Mouse (Mus musculus): Measurements from ENCODE around the gene Ccdc97.

Gene Ccdc97

GRCm38 (mm10) chr7:25731294-25732055, 12.6 kb upstream of the Ccdc97 start:
- TF ChIP-seq GATA4 (IDR thresholded peaks at IDR 0.05; ENCODE audit: insufficient replicate concordance, low read length): no peak

DNA sequence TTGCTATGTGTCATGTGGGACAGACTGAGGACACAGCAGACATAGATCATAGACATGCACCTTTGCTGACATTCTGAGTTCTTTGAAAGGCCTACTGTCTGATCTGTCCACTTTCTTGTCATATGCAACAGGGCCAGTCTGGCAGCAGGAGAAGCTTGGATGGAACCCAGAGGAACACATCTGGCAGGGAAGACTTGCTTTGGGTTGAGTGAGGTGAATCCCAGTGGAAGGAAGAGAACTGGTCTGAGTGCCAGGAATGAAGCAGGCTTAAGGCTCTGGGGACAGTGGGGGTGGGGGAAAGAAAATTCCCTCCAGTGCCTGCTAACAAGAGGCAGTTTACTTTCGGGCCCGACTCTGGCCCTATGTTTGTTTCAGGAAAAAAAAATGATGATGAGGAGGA, 11.0 kb upstream of the Ccdc97 start:
- TF ChIP-seq GATA4 (IDR thresholded peaks at IDR 0.05; ENCODE audit: insufficient replicate concordance, low read length): no peak

DNA sequence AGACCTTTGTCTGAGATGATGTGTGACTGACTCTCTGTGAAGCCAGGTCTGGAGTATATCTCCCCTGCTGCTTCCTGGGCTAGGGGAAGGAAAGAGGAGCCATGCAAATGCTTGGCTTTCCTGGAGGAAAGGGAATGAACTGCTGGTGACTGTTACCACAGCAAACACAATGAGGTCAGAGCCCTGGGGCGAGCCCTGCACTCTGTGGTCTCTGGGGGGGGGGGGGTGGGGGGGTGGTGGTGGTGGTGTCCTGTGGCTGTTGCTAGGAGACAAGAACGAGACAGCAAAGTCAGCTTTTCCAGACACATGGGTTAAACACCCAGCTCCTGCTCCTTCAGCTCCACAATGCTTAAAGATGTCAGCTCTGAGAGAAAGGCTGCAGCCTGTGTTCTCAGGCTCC, 10.5 kb upstream of the Ccdc97 start:
- TF ChIP-seq GATA4 (IDR thresholded peaks at IDR 0.05; ENCODE audit: insufficient replicate concordance, low read length): no peak

GRCm38 (mm10) chr7:25727800-25728199, 8.9 kb upstream of the Ccdc97 start:
- TF ChIP-seq GATA4 (IDR thresholded peaks at IDR 0.05; ENCODE audit: insufficient replicate concordance, low read length): no peak

- TF ChIP-seq GATA4 (IDR thresholded peaks at IDR 0.05; ENCODE audit: insufficient replicate concordance, low read length): no peak
These were observed 7.0 kb upstream of the Ccdc97 start for GRCm38 (mm10) chr7:25725886-25726285.

DNA sequence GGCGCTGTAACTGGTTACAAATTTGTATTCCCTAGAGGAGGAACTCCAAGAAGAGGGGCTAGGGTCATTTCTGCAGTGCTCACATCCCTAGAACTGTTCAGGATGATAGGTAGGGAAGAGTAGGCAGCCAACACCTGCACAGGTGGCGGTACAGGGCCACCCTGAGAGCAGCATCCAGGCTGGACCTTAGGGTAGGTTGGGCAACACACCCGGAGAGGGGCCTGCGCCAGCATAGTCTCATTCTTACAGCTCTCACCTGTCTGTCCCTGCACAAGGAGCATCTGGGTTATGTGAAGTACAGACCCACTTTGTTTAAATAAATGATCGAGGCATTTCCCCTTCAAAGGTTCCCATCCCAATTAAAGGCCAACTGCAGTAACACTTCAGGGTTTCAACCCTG, 1.9 kb upstream of the Ccdc97 start:
- TF ChIP-seq GATA4 (IDR thresholded peaks at IDR 0.05; ENCODE audit: insufficient replicate concordance, low read length): no peak

DNA sequence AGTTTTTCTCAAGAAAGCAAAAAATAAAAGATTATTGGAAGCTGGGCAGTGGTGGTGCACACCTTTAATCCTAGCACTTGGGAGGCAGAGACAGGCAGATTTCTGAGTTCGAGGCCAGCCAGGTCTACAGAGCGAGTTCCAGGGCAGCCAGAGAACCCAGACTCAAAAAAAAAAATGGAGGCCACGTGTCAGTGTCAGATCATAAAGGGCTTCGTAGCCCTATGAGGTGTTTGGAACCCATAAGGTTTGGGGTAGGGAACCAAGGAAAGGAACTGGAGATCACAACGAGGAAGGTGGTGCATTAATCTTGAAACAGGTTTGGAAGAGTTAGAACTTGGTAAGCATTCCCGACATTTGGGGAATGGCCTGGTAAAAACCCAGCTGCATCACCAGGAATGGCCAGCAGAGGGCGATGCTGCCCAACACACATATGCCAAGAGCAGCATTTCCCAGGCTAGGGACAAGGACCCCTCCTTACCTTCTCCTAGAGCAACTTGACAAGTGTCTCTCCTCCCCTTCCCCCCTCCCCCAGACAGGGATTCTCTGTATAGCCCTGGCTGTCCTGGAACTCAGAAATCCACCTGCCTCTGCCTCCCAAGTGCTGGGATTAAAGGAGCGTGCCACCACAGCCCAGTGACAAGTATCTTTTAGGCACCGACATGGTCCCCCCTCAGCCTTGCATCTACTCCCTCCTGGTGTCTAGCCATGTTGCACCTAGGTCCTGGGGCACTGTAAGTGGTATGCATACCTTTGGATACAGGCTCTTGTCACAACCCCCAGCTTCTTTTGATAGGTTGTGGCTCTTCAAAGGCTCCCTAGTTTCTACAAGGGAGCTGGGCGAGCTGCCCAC, 1.1 kb upstream of the Ccdc97 start:
- TF ChIP-seq GATA4 (IDR thresholded peaks at IDR 0.05; ENCODE audit: insufficient replicate concordance, low read length): no peak

DNA sequence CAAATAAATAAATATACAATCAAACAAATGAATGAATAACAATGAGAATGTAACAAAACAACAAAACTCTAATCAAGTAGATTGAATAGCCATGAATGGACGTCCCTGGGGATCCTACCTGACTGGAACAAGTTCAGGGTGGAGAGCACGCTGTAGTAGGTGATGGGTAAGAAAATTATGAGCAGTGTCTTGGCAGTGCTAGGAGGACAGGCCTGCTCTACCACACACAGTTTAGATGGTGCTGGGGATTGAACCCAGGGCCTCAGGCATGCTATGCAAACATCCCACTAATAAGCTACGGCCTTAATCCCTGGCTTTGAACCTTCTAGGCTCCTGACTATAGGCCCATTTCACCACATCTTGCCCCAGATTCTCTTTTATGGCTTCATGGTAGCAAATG, 1.4 kb downstream of the Ccdc97 start:
- no peak for TF ChIP-seq GATA4 (IDR thresholded peaks at IDR 0.05; ENCODE audit: insufficient replicate concordance, low read length)

GRCm38 (mm10) chr7:25715731-25716271, 3.1 kb downstream of the Ccdc97 start:
- TF ChIP-seq GATA4 (IDR thresholded peaks at IDR 0.05; ENCODE audit: insufficient replicate concordance, low read length): no peak

GRCm38 (mm10) chr7:25714581-25714980, 4.3 kb downstream of the Ccdc97 start:
- no peak for TF ChIP-seq GATA4 (IDR thresholded peaks at IDR 0.05; ENCODE audit: insufficient replicate concordance, low read length)

- TF ChIP-seq GATA4 (IDR thresholded peaks at IDR 0.05; ENCODE audit: insufficient replicate concordance, low read length): no peak
These were observed 6.1 kb downstream of the Ccdc97 start for GRCm38 (mm10) chr7:25712801-25713200.

DNA sequence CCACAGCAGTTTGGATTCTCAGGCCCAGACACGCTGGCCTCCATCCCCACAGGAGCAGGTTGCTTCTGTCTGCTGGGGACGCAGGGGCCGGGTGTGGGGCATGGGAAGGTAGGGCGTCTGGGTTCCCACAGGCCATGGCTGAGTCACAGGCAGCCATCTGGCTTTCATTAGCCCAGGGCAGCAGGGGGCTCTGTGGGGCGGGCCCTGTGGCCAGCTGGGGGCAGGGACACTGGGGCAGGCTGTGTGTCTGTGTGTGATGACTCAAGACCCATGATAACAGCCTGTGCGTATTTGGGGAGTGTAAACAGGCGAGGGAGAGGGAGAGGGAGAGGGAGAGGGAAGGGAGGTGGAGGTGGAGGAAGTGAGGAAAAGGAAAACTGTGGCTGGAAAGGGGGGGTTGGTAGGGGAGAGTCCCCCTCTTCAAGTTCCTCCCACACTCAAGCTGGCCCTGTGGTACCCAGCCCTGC, 7.1 kb downstream of the Ccdc97 start:
- TF ChIP-seq GATA4 (IDR thresholded peaks at IDR 0.05; ENCODE audit: insufficient replicate concordance, low read length): no peak

DNA sequence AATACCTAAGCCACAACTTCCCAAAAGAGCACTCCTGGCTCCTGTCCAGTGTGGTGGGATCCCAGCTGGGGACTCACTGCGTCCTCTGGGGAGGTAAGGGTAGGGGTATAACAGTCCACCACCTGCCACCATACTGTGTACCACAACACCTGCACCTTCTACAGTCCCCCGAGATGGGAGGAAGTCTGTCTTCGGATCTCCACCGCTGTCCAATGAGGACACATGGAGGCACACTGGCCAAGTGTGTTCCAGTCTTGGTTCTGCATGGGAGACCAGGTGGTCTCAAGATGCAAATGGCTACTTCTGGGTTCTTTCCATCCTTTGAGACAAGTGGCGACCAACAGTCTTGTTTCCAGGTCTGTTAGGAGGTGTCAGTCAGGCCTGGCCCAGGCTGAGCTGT, 7.7 kb downstream of the Ccdc97 start:
- TF ChIP-seq GATA4 (IDR thresholded peaks at IDR 0.05; ENCODE audit: insufficient replicate concordance, low read length): no peak

DNA sequence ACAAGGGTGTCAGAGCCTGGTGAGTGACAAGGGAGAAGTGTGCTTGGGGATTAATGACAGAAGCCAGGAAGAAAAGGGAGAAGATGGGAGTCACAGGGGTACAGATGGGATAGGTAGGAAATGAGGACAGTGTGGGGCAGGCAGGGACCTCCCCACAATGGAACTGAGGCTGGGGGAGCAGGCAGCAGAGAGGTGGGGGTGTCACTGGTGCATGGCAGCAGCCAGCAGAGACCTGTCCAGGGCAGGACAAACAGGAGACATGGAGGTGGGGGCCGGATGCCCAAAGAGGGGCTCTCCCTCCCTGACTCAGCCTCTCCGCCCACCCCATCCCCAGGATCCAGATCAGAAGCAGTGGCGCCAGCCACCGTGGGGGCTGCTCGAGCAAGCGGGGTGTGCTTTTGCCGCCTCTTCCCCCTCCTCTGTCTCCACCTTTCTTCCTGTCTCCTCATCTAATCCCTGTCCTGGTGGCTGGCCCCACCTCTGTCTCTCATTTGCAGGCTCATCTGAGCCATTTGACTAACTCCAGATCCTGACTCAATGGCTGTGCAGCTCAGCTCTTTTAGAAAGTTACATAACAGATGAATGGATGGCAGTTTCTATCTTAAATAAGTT, 8.3 kb downstream of the Ccdc97 start:
- no peak for TF ChIP-seq GATA4 (IDR thresholded peaks at IDR 0.05; ENCODE audit: insufficient replicate concordance, low read length)

GRCm38 (mm10) chr7:25709961-25710360, 8.9 kb downstream of the Ccdc97 start:
- no peak for TF ChIP-seq GATA4 (IDR thresholded peaks at IDR 0.05; ENCODE audit: insufficient replicate concordance, low read length)
